ENCODE assay signal across 10 mouse cellular contexts in the genomic region with DNA sequence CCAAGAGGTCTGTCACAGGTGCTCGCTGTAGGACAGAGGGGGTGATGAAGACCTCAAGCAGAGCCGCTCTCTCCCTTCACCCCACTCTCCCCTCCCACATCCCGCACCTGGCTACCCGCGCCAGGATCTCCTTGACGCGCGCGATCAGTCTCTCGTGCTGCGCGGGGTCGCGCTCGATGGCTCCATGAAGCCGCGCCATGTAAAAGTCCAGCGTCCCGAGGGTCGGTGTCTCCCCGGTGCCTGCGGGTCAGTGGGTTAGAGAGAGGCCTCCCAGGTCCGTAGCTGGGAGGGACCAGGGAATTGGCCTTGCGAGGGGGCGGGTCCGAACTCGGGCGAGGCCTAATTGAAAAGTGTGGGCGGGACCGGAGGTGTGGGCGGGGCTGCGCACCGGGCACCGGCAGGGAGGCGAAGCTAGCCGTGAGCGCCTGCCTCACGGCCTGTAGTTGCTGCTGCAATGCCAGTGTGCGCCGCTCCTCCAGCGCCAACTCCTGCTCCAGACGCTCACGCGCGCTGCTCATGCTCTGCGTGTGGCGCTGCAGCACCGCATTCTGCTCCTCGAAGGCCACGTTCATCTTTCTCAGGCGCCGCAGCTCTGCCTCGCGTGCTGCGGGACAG. TPM values are rescaled to one million over a fixed set of nuclear protein-coding genes. Genes with fewer than 3 reads are reported as not detected.
DNase-seq lines count a peak whose midpoint lies in the region; ATAC-seq lines count a peak whose summit lies in the region.
"Had no signal": no experiment of that assay in that cellular context is flagged by ENCODE, and none has a peak within 500 bp of the region (broad histone marks: within the 10 kb centered on the region; RNA-seq: fewer than 3 reads in every experiment).

No protein-coding gene starts in this region.

- peak overlapping the region; percentile 61; the same call in 1 of the 2 replicates for H3K27ac ChIP-seq in heart, embryonic 12.5 days (ENCODE audit: poor library complexity, severe bottlenecking)

- peaks cover 30% of the 10 kb centered on the region for H3K27me3 ChIP-seq in heart, embryonic 12.5 days (replicated peaks)
- H3K27me3 ChIP-seq: Patski had no signal

- H3K9ac ChIP-seq in heart, embryonic 12.5 days = peak overlapping the region; percentile 56

- H3K4me3 ChIP-seq in heart, embryonic 12.5 days = peak overlapping the region; percentile 23

- H3K4me2 ChIP-seq in heart, embryonic 12.5 days = peak overlapping the region; percentile 57

- H3K36me3 ChIP-seq in heart, embryonic 12.5 days = peaks cover 26% of the 10 kb centered on the region

- WGBS in heart, embryonic 12.5 days = 11% methylated on average over 55 of the region's 55 CpGs

- DNase-seq in heart, adult 18-20 months = no peak
- DNase-seq in brain, embryonic 18.5 days (ENCODE audit: low read depth, low spot score) = peak; percentile 22
- DNase-seq in kidney, postnatal 25 days = peak; percentile 87 to 94
- peak; percentile 82 to 85 for DNase-seq in lung, postnatal 4 days
- DNase-seq in right cerebral cortex, postnatal 10 days (ENCODE audit: low spot score in 2 of 2) = peak; percentile 81 to 85
- DNase-seq in layer of hippocampus, postnatal 14 days (ENCODE audit: low spot score in 2 of 2) = no peak

- ATAC-seq in heart, embryonic 12.5 days (ENCODE audit: insufficient number of reproducible peaks, low FRiP score) = peak; percentile 44
- ATAC-seq in granulocyte monocyte progenitor cell, adult 5-6 weeks (replicated peaks; ENCODE audit: poor library complexity, severe bottlenecking) = peak; percentile 53
- ATAC-seq: Patski had no signal

- H3K9me3 ChIP-seq in heart, embryonic 12.5 days (replicated peaks) = no peaks in the 10 kb centered on the region

- peaks cover 51% of the 10 kb centered on the region for H3K4me1 ChIP-seq in heart, embryonic 12.5 days (replicated peaks)

RNA-seq across cellular contexts. Expression of gene Gipc3, which starts 3.5 kb away (rescaled TPM):
- not detected in 2 replicates for polyA plus RNA-seq in heart, embryonic 12.5 days (2016; fragmentation: Nextera tagmentation; extraction: Ambion mirVana)
- 1 to 10 TPM; 3.4 to 4.7 TPM for total RNA-seq in heart, adult 18-20 months (2021)
- total RNA-seq in granulocyte monocyte progenitor cell, adult 5-6 weeks (2014; fragmentation: Nextera tagmentation) = not detected in 2 replicates
- not detected in 2 replicates for total RNA-seq in granulocyte monocyte progenitor cell, adult 5-6 weeks (2017)
- 1 to 10 TPM; 1.4 to 1.5 TPM for total RNA-seq in layer of hippocampus, postnatal 14 days (2021)
- total RNA-seq: neutrophil, adult 5-6 weeks had no signal

RNA-seq across cellular contexts. Expression of gene Hmg20b, which starts 3.7 kb away (rescaled TPM):
- 107 and 109 TPM in 2 replicates for polyA plus RNA-seq in heart, embryonic 12.5 days (2016; fragmentation: Nextera tagmentation; extraction: Ambion mirVana)
- total RNA-seq in heart, adult 18-20 months (2021) = 10 to 100 TPM; 57.1 to 62.2 TPM
- 19.1 and 43.4 TPM in 2 replicates for total RNA-seq in granulocyte monocyte progenitor cell, adult 5-6 weeks (2014; fragmentation: Nextera tagmentation)
- 29.8 and 35.5 TPM in 2 replicates for total RNA-seq in granulocyte monocyte progenitor cell, adult 5-6 weeks (2017)
- total RNA-seq in layer of hippocampus, postnatal 14 days (2021) = 10 to 100 TPM; 24.0 to 40.0 TPM

RNA-seq across cellular contexts. Expression of gene Mfsd12, which starts 10.7 kb away (rescaled TPM):
- 13.0 and 13.4 TPM in 2 replicates for polyA plus RNA-seq in heart, embryonic 12.5 days (2016; fragmentation: Nextera tagmentation; extraction: Ambion mirVana)
- 10 to 100 TPM; 11.0 to 12.7 TPM for total RNA-seq in heart, adult 18-20 months (2021)
- 12.0 and 17.5 TPM in 2 replicates for total RNA-seq in granulocyte monocyte progenitor cell, adult 5-6 weeks (2014; fragmentation: Nextera tagmentation)
- total RNA-seq in granulocyte monocyte progenitor cell, adult 5-6 weeks (2017) = 10.8 and 11.5 TPM in 2 replicates
- 10 to 100 TPM; 40.8 to 45.8 TPM for total RNA-seq in layer of hippocampus, postnatal 14 days (2021)

RNA-seq across cellular contexts. Expression of gene Tbxa2r, which starts 18.0 kb away (rescaled TPM):
- polyA plus RNA-seq in heart, embryonic 12.5 days (2016; fragmentation: Nextera tagmentation; extraction: Ambion mirVana) = 13.4 TPM in 2 replicates
- 1 to 10 TPM; 2.5 to 2.7 TPM for total RNA-seq in heart, adult 18-20 months (2021)
- total RNA-seq in granulocyte monocyte progenitor cell, adult 5-6 weeks (2014; fragmentation: Nextera tagmentation) = not detected in 2 replicates
- total RNA-seq in granulocyte monocyte progenitor cell, adult 5-6 weeks (2017) = 0.09 TPM in 1 of 2 replicates, not detected in the other
- 1 to 10 TPM; 1.8 to 2.2 TPM for total RNA-seq in layer of hippocampus, postnatal 14 days (2021)
- polyA plus RNA-seq: Patski had no signal

RNA-seq across cellular contexts. Expression of gene 4930404N11Rik, which starts 19.1 kb away (rescaled TPM):
- polyA plus RNA-seq in heart, embryonic 12.5 days (2016; fragmentation: Nextera tagmentation; extraction: Ambion mirVana) = 0.82 and 0.91 TPM in 2 replicates
- under 1 TPM; 0.45 to 0.51 TPM for total RNA-seq in heart, adult 18-20 months (2021)
- not detected in 2 replicates for total RNA-seq in granulocyte monocyte progenitor cell, adult 5-6 weeks (2014; fragmentation: Nextera tagmentation)
- 0.10 and 0.26 TPM in 2 replicates for total RNA-seq in granulocyte monocyte progenitor cell, adult 5-6 weeks (2017)
- total RNA-seq in layer of hippocampus, postnatal 14 days (2021) = 1 to 10 TPM in 1 of 2 experiments, under 1 TPM in 1; 0.92 to 1.0 TPM

Comparison
In these comparisons a context has a peak if more than half of its experiments do, and no peak if none do; other contexts are left out.
1. DNase-seq: peak in brain, embryonic 18.5 days (single experiment), kidney, postnatal 25 days (2 of 2), lung, postnatal 4 days (2 of 2) and right cerebral cortex, postnatal 10 days (2 of 2); none in heart, adult 18-20 months (0 of 2) and layer of hippocampus, postnatal 14 days (0 of 2).